11 mouse cellular contexts compared by ENCODE assay signal in genomic region chr7:132443769-132444168, GRCm38 (mm10).
DNase-seq lines count a peak whose midpoint lies in the region; ATAC-seq lines count a peak whose summit lies in the region.
"Had no signal": no experiment of that assay in that cellular context is flagged by ENCODE, and none has a peak within 500 bp of the region (broad histone marks: within the 10 kb centered on the region; RNA-seq: fewer than 3 reads in every experiment).

No protein-coding gene starts in this region.

- peak; percentile 31; the same call in 1 of the 2 replicates for ATAC-seq in heart, embryonic 12.5 days (ENCODE audit: insufficient number of reproducible peaks, low FRiP score)
- ATAC-seq in embryonic facial prominence, embryonic 14.5 days (ENCODE audit: low read depth): no peak
- peak; percentile 35; the same call in 1 of the 2 replicates for ATAC-seq in stomach, embryonic 14.5 days (ENCODE audit: insufficient number of reproducible peaks, insufficient read depth, low FRiP score, low read depth)
- no peak for ATAC-seq in erythroid progenitor cell, adult 5-6 weeks (replicated peaks; ENCODE audit: low FRiP score, poor library complexity, severe bottlenecking)

- 55% methylated on average over 2 of the region's 2 CpGs for WGBS in heart, embryonic 12.5 days
- WGBS in embryonic facial prominence, embryonic 14.5 days: 43% methylated on average over 2 of the region's 2 CpGs
- WGBS in stomach, embryonic 14.5 days: 21% methylated on average over 2 of the region's 2 CpGs

- peak overlapping the region; percentile 56 for H3K27ac ChIP-seq in heart, embryonic 12.5 days (ENCODE audit: poor library complexity, severe bottlenecking)
- H3K27ac ChIP-seq in embryonic facial prominence, embryonic 14.5 days (replicated peaks; ENCODE audit: low read depth, low read length): peak overlapping the region; percentile 40; the same call in 1 of the 2 replicates
- H3K27ac ChIP-seq in stomach, embryonic 14.5 days (ENCODE audit: low read length): peak overlapping the region; percentile 82
- H3K27ac ChIP-seq: forebrain, embryonic 10.5 days had no signal

- no peak overlapping the region for H3K4me2 ChIP-seq in heart, embryonic 12.5 days
- no peak overlapping the region for H3K4me2 ChIP-seq in embryonic facial prominence, embryonic 14.5 days (ENCODE audit: low read depth, low read length)
- H3K4me2 ChIP-seq in stomach, embryonic 14.5 days (replicated peaks; ENCODE audit: low read depth, low read length): no peak overlapping the region

- H3K36me3 ChIP-seq in heart, embryonic 12.5 days: no peaks in the 10 kb centered on the region
- no peaks in the 10 kb centered on the region for H3K36me3 ChIP-seq in embryonic facial prominence, embryonic 14.5 days (ENCODE audit: control insufficient read depth, insufficient read depth, low read length)
- no peaks in the 10 kb centered on the region for H3K36me3 ChIP-seq in stomach, embryonic 14.5 days (ENCODE audit: control insufficient read depth, insufficient read depth, low read length)
- H3K36me3 ChIP-seq: forebrain, embryonic 10.5 days had no signal

- intact Hi-C loops in heart, postnatal 36 days (cut with DNase I): no loop called here

- H3K4me1 ChIP-seq in heart, embryonic 12.5 days (replicated peaks): peaks cover 15% of the 10 kb centered on the region
- peaks cover 5% of the 10 kb centered on the region; the same call in 1 of the 2 replicates for H3K4me1 ChIP-seq in embryonic facial prominence, embryonic 14.5 days (ENCODE audit: control insufficient read depth, insufficient read depth, low read length)
- peaks cover 23% of the 10 kb centered on the region for H3K4me1 ChIP-seq in stomach, embryonic 14.5 days (ENCODE audit: control insufficient read depth, insufficient read depth, low read length)
- H3K4me1 ChIP-seq: forebrain, embryonic 10.5 days had no signal

- no peak overlapping the region for H3K9ac ChIP-seq in heart, embryonic 12.5 days
- no peak overlapping the region for H3K9ac ChIP-seq in embryonic facial prominence, embryonic 14.5 days (ENCODE audit: low read depth, low read length)
- H3K9ac ChIP-seq in stomach, embryonic 14.5 days (replicated peaks; ENCODE audit: low read depth, low read length): no peak overlapping the region

- no peak for DNase-seq in heart, postnatal 36 days
- peak; percentile 29 for DNase-seq in embryonic facial prominence, embryonic 14.5 days (ENCODE audit: low spot score)
- DNase-seq in heart, postnatal 4 days: peak; percentile 11
- no peak for DNase-seq in spleen, postnatal 10 days (ENCODE audit: low spot score in 2 of 2)
- DNase-seq: kidney, adult 8-10 months; left cerebral cortex, postnatal 4 days; lung, adult 2 months had no signal

- H3K27me3 ChIP-seq in heart, embryonic 12.5 days (replicated peaks): no peaks in the 10 kb centered on the region
- H3K27me3 ChIP-seq in embryonic facial prominence, embryonic 14.5 days (replicated peaks; ENCODE audit: control insufficient read depth, insufficient read depth, low read length): no peaks in the 10 kb centered on the region
- H3K27me3 ChIP-seq in stomach, embryonic 14.5 days (ENCODE audit: control insufficient read depth, insufficient read depth, low read length): no peaks in the 10 kb centered on the region

- H3K4me3 ChIP-seq in heart, embryonic 12.5 days: no peak overlapping the region
- H3K4me3 ChIP-seq in embryonic facial prominence, embryonic 14.5 days (ENCODE audit: low read depth, low read length): no peak overlapping the region
- H3K4me3 ChIP-seq in stomach, embryonic 14.5 days (ENCODE audit: low read depth, low read length): no peak overlapping the region
- H3K4me3 ChIP-seq: forebrain, embryonic 10.5 days had no signal

- H3K9me3 ChIP-seq in heart, embryonic 12.5 days (replicated peaks): peaks cover 13% of the 10 kb centered on the region
- H3K9me3 ChIP-seq in embryonic facial prominence, embryonic 14.5 days (ENCODE audit: control insufficient read depth, low read length): no peaks in the 10 kb centered on the region
- H3K9me3 ChIP-seq in stomach, embryonic 14.5 days (ENCODE audit: control insufficient read depth, low read depth, low read length): no peaks in the 10 kb centered on the region

Comparison
In these comparisons a context has a peak if more than half of its experiments do, and no peak if none do; other contexts are left out.
1. DNase-seq: peak in embryonic facial prominence, embryonic 14.5 days (single experiment) and heart, postnatal 4 days (single experiment); none in heart, postnatal 36 days (0 of 2) and spleen, postnatal 10 days (0 of 2).
2. ATAC-seq: peak in heart, embryonic 12.5 days (single experiment) and stomach, embryonic 14.5 days (single experiment); none in embryonic facial prominence, embryonic 14.5 days (single experiment) and erythroid progenitor cell, adult 5-6 weeks (single experiment).
3. Peak in every context shown above with its lines, with median percentiles within 50 percentile points of each other: H3K27ac ChIP-seq.